Mouse (Mus musculus) granulocyte monocyte progenitor cell, adult 5-6 weeks (primary cell): Measurements from ENCODE around the gene Atg9b. TPM values are rescaled to one million over a fixed set of nuclear protein-coding genes. Genes with fewer than 3 reads are reported as not detected.

Source experiments
- total RNA-seq, 2 experiments: library from RNA; stranded (forward) in 1 of 2; stranded (reverse) in 1 of 2; fragments of 200-712, 200-1000 nt in 1 of 2; fragments of >200 nt in 1 of 2; fragmentation: Nextera tagmentation in 1 of 2; gene quantifications; 2 replicates each; pipeline ENCODE4 v1.2.3; 2014 to 2017

The Atg9b gene
- total RNA-seq, 2 experiments from 2014 or later = 4.0 to 5.3 TPM

Other genes with a start within 250 kb of the Atg9b start
- 14.2 and 18.3 TPM in 2 replicates for gene Nupl2, start 227.2 kb downstream of the Atg9b start, total RNA-seq (2014; fragmentation: Nextera tagmentation)
- 7.1 and 7.5 TPM in 2 replicates for gene Nupl2, start 227.2 kb downstream of the Atg9b start, total RNA-seq (2017)
- not detected in 2 replicates for gene Kcnh2, start 40.5 kb downstream of the Atg9b start, total RNA-seq (2014; fragmentation: Nextera tagmentation)
- gene Kcnh2, start 40.5 kb downstream of the Atg9b start, total RNA-seq (2017) = not detected in 2 replicates
- 0.56 TPM in 1 of 2 replicates, not detected in the other for gene Nos3, start 27.3 kb downstream of the Atg9b start, total RNA-seq (2014; fragmentation: Nextera tagmentation)
- not detected in 2 replicates for gene Nos3, start 27.3 kb downstream of the Atg9b start, total RNA-seq (2017)
- 17.6 and 56.8 TPM in 2 replicates for gene Abcb8, start 1.5 kb upstream of the Atg9b start, total RNA-seq (2014; fragmentation: Nextera tagmentation)
- 14.4 and 23.9 TPM in 2 replicates for gene Abcb8, start 1.5 kb upstream of the Atg9b start, total RNA-seq (2017)
- gene Asic3, start 21.2 kb upstream of the Atg9b start, total RNA-seq (2014; fragmentation: Nextera tagmentation) = not detected in 2 replicates
- gene Asic3, start 21.2 kb upstream of the Atg9b start, total RNA-seq (2017) = not detected in 2 replicates
- 24.4 and 36.9 TPM in 2 replicates for gene Cdk5, start 31.4 kb upstream of the Atg9b start, total RNA-seq (2014; fragmentation: Nextera tagmentation)
- 20.7 and 22.4 TPM in 2 replicates for gene Cdk5, start 31.4 kb upstream of the Atg9b start, total RNA-seq (2017)
- 20.9 and 28.9 TPM in 2 replicates for gene Slc4a2, start 31.7 kb upstream of the Atg9b start, total RNA-seq (2014; fragmentation: Nextera tagmentation)
- 13.5 and 29.3 TPM in 2 replicates for gene Slc4a2, start 31.7 kb upstream of the Atg9b start, total RNA-seq (2017)
- gene Fastk, start 53.1 kb upstream of the Atg9b start, total RNA-seq (2014; fragmentation: Nextera tagmentation) = 53.8 and 75.7 TPM in 2 replicates
- gene Fastk, start 53.1 kb upstream of the Atg9b start, total RNA-seq (2017) = 15.9 and 23.3 TPM in 2 replicates
- gene Tmub1, start 55.7 kb upstream of the Atg9b start, total RNA-seq (2014; fragmentation: Nextera tagmentation) = 6.4 and 18.7 TPM in 2 replicates
- gene Tmub1, start 55.7 kb upstream of the Atg9b start, total RNA-seq (2017) = 8.8 and 11.1 TPM in 2 replicates
- 21.5 and 26.8 TPM in 2 replicates for gene Agap3, start 60.0 kb upstream of the Atg9b start, total RNA-seq (2014; fragmentation: Nextera tagmentation)
- 19.4 and 31.8 TPM in 2 replicates for gene Agap3, start 60.0 kb upstream of the Atg9b start, total RNA-seq (2017)
- gene Gbx1, start 135.1 kb upstream of the Atg9b start, total RNA-seq (2014; fragmentation: Nextera tagmentation) = not detected in 2 replicates
- not detected in 2 replicates for gene Gbx1, start 135.1 kb upstream of the Atg9b start, total RNA-seq (2017)
- not detected in 2 replicates for gene Asb10, start 148.8 kb upstream of the Atg9b start, total RNA-seq (2014; fragmentation: Nextera tagmentation)
- not detected in 2 replicates for gene Asb10, start 148.8 kb upstream of the Atg9b start, total RNA-seq (2017)
- not detected in 2 replicates for gene 4931409K22Rik, start 164.7 kb upstream of the Atg9b start, total RNA-seq (2014; fragmentation: Nextera tagmentation)
- not detected in 2 replicates for gene 4931409K22Rik, start 164.7 kb upstream of the Atg9b start, total RNA-seq (2017)
- 51.6 and 74.3 TPM in 2 replicates for gene Abcf2, start 185.3 kb upstream of the Atg9b start, total RNA-seq (2014; fragmentation: Nextera tagmentation)
- 98.3 and 98.8 TPM in 2 replicates for gene Abcf2, start 185.3 kb upstream of the Atg9b start, total RNA-seq (2017)
- gene Chpf2, start 194.6 kb upstream of the Atg9b start, total RNA-seq (2014; fragmentation: Nextera tagmentation) = 17.8 and 17.9 TPM in 2 replicates
- gene Chpf2, start 194.6 kb upstream of the Atg9b start, total RNA-seq (2017) = 10.4 and 29.2 TPM in 2 replicates
- gene Smarcd3, start 232.3 kb upstream of the Atg9b start, total RNA-seq (2014; fragmentation: Nextera tagmentation) = not detected in 2 replicates
- 0.05 and 0.34 TPM in 2 replicates for gene Smarcd3, start 232.3 kb upstream of the Atg9b start, total RNA-seq (2017)